Mouse (Mus musculus) neural tube, embryonic 11.5 days (tissue): ENCODE results near the gene Zfp687. TPM values are rescaled to one million over a fixed set of nuclear protein-coding genes. Genes with fewer than 3 reads are reported as not detected.

ENCODE experiments used
- ATAC-seq: fragments of 200-750 bp; cut with Nextera tagmentation; 2 replicates; pipeline ENCODE4 v1.8.0; 2017; ENCODE audit warnings: moderate number of reproducible peaks, mild to moderate bottlenecking, moderate TSS enrichment, moderate library complexity; ENCODE audit not compliant: insufficient read depth, low FRiP score, low TSS enrichment
- DNase-seq: peaks from one replicate; pipeline ENCODE4 v3.0.0-alpha.2; 2015; ENCODE audit warnings: low spot score
- H3K27ac ChIP-seq: fragments of 300-500 bp; sonication (generic); 2 replicates; pipeline ENCODE4 v1.5.1; 2014; ENCODE audit warnings: low read depth, mild to moderate bottlenecking, low read length
- H3K27me3 ChIP-seq: fragments of 300-500 bp; sonication (generic); 2 replicates; pipeline ENCODE4 v1.6.1; 2014; ENCODE audit warnings: mild to moderate bottlenecking, low read length, mixed read lengths; ENCODE audit not compliant: control insufficient read depth, insufficient read depth
- H3K36me3 ChIP-seq: fragments of 300-500 bp; sonication (generic); 2 replicates; pipeline ENCODE4 v1.6.1; 2014; ENCODE audit warnings: mild to moderate bottlenecking, low read length, moderate library complexity, mixed read lengths; ENCODE audit not compliant: control insufficient read depth, insufficient read depth
- H3K4me1 ChIP-seq: fragments of 300-500 bp; sonication (generic); 2 replicates; pipeline ENCODE4 v1.6.1; 2014; ENCODE audit warnings: low read length, mixed read lengths; ENCODE audit not compliant: control insufficient read depth, insufficient read depth
- H3K4me2 ChIP-seq: fragments of 300-500 bp; sonication (generic); 2 replicates; pipeline ENCODE4 v1.6.1; 2014; ENCODE audit warnings: low read depth, mild to moderate bottlenecking, moderate library complexity
- H3K4me3 ChIP-seq: fragments of 300-500 bp; sonication (generic); 2 replicates; pipeline ENCODE4 v1.5.1; 2014; ENCODE audit warnings: low read depth, low read length
- H3K9ac ChIP-seq: fragments of 300-500 bp; sonication (generic); 2 replicates; pipeline ENCODE4 v1.6.1; 2014; ENCODE audit warnings: mild to moderate bottlenecking, low read length
- H3K9me3 ChIP-seq: fragments of 300-500 bp; sonication (generic); 2 replicates; pipeline ENCODE4 v1.6.1; 2016; ENCODE audit warnings: low read length; ENCODE audit not compliant: control insufficient read depth
- WGBS: fragments of 180-500 bp; shearing (Covaris S2); extraction: QIAGEN DNeasy Blood & Tissue Kit; methylation state at CpG from one replicate; pipeline ENCODE4 v1.1.7; 2014; 5-methylcytosine and 5-hydroxymethylcytosine counted together
- polyA plus RNA-seq: library from polyadenylated mRNA; unstranded; fragments of >200 nt; fragmentation: Nextera tagmentation; extraction: Ambion mirVana; gene quantifications from 2 replicates; pipeline ENCODE4 v1.2.1, GENCODE M21; 2014

The Zfp687 gene
- polyA plus RNA-seq, 1 experiment from 2014 or later, result 27.6 TPM

DNA sequence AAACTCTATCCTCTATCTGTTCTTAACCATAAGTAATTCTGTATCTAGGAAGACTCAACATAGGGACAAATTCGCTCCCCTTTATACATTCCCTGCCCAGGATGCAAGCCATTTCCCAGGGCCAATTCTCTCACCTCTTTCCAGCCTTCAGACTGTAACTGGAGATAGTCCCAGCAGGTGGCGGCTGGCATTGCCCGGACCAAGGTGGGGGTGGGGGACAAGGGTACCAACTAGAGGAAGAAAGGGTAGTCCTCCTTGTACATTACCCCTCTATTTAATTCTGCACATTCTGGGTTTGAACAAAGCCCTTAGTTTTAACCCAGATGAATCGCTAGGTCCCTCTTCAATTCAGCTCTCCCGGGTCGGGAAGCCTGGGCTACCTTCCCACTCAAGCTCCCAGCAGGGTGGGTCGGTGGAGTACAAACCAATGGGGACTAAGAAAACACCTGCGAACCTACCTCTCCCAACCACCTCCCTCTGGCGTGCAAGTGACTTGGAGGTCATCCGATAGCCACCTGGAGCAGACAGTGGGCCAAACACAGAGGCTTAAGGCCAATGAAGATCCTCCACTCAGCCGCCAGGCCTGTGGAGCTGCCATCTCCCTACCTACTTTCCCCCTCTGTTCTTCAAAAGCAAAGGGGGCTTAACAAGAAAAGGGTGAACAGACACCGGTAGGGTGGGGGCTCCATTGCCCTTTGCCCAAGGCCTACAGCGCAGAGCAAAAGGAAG is 1.4 kb downstream of the Zfp687 start:
- Histone ChIP-seq H3K27me3 (no peaks in the 10 kb centered on the region), H3K36me3 (peaks cover 16% of the 10 kb centered on the region), H3K27ac (peak overlapping the region; percentile 68; the same call in 1 of the 2 replicates), H3K4me2 (peak overlapping the region; percentile 95), H3K9ac (peak overlapping the region; percentile 84), H3K4me3 (peak overlapping the region; percentile 92), H3K9me3 (no peaks in the 10 kb centered on the region), H3K4me1 (peaks cover 14% of the 10 kb centered on the region)
- ATAC-seq (no peak), DNase-seq (peak; percentile 24)
- WGBS, result 12% methylated on average over 13 of the region's 13 CpGs

DNA sequence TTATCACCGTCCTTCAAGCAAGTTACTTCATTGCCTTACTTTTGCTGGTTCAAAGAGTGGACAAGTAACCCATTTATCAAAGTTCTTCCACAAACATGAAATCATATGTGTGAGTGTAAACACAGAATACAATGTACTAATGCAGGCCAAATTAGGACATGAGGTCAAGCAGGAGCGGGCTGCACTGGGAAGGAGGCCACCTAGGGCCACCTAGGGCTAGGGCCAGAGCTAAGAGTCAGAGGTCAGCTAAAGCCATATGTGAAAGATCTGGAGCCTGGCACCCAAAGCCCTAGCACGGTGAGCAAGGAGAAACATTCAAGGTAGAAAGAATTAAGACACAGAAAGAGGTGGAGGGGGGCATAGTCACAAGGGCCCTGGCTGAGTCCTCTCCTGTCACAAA is 2.3 kb downstream of the Zfp687 start:
- Histone ChIP-seq H3K36me3 (peaks cover 23% of the 10 kb centered on the region), H3K27me3 (no peaks in the 10 kb centered on the region), H3K9ac (no peak overlapping the region), H3K4me2 (no peak overlapping the region), H3K9me3 (no peaks in the 10 kb centered on the region), H3K27ac (no peak overlapping the region), H3K4me1 (peaks cover 14% of the 10 kb centered on the region), H3K4me3 (no peak overlapping the region)
- no peak for ATAC-seq
- 81% methylated on average over 3 of the region's 3 CpGs for WGBS
- DNase-seq, result no peak

DNA sequence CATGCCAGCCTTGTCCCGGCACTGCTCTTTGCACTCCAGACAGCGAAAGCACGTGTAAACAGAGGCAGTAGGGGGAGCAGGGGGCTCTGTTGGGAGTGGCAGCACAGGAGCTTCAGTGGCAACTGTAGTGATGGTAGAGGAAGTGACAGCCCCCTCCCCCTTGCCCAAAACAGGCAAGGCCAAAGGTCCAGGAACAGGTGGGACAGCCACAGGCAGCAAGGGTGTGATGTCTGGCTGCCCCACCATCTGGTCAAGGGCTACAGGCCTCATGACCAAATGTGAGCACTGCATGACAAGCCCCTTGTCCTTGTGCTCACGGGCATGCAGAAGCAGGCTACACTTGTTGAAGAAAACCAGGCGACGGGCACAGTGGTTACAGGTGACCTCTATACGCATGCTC is 4.9 kb downstream of the Zfp687 start:
- H3K4me3 ChIP-seq, result no peak overlapping the region
- H3K36me3 ChIP-seq, result peaks cover 29% of the 10 kb centered on the region
- WGBS, result 84% methylated on average over 7 of the region's 7 CpGs
- H3K9me3 ChIP-seq, result no peaks in the 10 kb centered on the region
- no peak overlapping the region for H3K9ac ChIP-seq
- no peaks in the 10 kb centered on the region for H3K27me3 ChIP-seq
- DNase-seq, result no peak
- no peak overlapping the region for H3K27ac ChIP-seq
- no peak overlapping the region for H3K4me2 ChIP-seq
- ATAC-seq, result no peak
- peaks cover 10% of the 10 kb centered on the region for H3K4me1 ChIP-seq

DNA sequence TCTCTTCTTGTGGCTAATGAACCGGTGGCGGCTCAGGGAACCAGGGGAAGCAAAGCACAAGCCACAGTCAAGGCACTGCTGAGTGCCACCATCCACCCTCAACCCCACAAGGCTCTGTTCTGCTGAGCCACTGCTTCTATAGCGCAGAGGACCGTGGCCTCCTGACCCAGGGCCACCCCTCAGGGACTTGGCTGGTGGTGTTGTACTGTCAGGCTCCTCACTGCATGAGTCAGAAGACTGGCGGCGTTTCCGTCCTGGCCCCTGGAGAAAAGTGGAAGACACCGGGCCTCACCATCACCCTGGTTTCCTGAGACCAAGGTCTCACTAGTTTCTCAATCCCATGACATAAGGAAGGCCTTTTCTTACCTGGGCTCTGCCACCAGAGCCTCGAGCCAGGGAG is 7.5 kb downstream of the Zfp687 start:
- H3K9ac ChIP-seq, result no peak overlapping the region

DNA sequence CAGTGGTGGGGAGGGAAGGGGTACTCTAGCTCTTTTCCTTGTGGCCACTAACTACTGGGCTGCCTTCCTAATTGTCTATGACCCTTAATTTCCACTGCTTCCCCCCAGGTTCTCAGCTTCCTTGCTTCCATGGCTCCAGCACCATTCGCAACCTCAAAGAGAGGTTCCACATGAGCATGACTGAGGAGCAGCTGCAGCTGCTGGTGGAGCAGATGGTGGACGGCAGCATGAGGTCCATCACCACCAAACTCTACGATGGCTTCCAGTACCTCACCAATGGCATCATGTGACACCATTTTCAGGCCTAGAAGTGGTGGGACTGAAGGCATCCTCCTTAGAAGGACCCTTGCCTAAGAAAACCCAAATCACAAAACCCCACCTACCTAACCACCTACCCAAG is 9.6 kb downstream of the Zfp687 start:
- H3K9ac ChIP-seq, result no peak overlapping the region
- 88% methylated on average over 3 of the region's 3 CpGs for WGBS
- peaks cover 28% of the 10 kb centered on the region for H3K36me3 ChIP-seq
- no peaks in the 10 kb centered on the region for H3K9me3 ChIP-seq
- no peak overlapping the region for H3K27ac ChIP-seq
- no peak for DNase-seq
- no peak for ATAC-seq
- no peak overlapping the region for H3K4me3 ChIP-seq
- no peak overlapping the region for H3K4me2 ChIP-seq
- H3K27me3 ChIP-seq, result no peaks in the 10 kb centered on the region
- no peaks in the 10 kb centered on the region for H3K4me1 ChIP-seq

More for the DNA sequence above, 7.5 kb downstream of the Zfp687 start:
- H3K9me3 ChIP-seq, result no peaks in the 10 kb centered on the region
- 87% methylated on average over 9 of the region's 9 CpGs for WGBS
- peaks cover 36% of the 10 kb centered on the region for H3K36me3 ChIP-seq
- no peak overlapping the region for H3K27ac ChIP-seq
- no peaks in the 10 kb centered on the region for H3K27me3 ChIP-seq
- no peak overlapping the region for H3K4me2 ChIP-seq
- H3K4me1 ChIP-seq, result no peaks in the 10 kb centered on the region
- no peak for ATAC-seq
- DNase-seq, result no peak
- H3K4me3 ChIP-seq, result no peak overlapping the region

DNA sequence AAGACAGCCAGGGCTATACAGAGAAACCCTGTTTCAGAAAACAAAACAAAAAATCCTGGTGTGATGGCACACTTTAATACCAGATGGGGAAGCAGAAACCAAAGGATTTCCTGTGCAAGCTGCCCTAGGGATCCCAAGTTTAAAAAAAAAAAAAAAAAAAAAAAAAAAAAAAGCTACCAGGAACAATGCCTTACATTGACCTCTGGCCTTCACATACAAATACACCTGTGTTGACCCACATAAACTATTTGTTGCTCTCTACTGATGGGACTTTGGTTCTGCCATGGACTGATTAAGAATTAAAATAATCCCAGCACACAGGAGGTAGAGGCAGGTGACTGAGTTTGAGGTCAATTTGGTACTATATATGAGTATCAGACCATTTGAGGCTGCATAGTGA is 12.0 kb downstream of the Zfp687 start:
- H3K4me2 ChIP-seq, result no peak overlapping the region
- H3K36me3 ChIP-seq, result peaks cover 15% of the 10 kb centered on the region
- no peaks in the 10 kb centered on the region for H3K9me3 ChIP-seq
- DNase-seq, result no peak
- no peak overlapping the region for H3K9ac ChIP-seq
- no peak for ATAC-seq
- no peak overlapping the region for H3K27ac ChIP-seq
- H3K4me1 ChIP-seq, result no peaks in the 10 kb centered on the region
- H3K4me3 ChIP-seq, result no peak overlapping the region
- no peaks in the 10 kb centered on the region for H3K27me3 ChIP-seq

DNA sequence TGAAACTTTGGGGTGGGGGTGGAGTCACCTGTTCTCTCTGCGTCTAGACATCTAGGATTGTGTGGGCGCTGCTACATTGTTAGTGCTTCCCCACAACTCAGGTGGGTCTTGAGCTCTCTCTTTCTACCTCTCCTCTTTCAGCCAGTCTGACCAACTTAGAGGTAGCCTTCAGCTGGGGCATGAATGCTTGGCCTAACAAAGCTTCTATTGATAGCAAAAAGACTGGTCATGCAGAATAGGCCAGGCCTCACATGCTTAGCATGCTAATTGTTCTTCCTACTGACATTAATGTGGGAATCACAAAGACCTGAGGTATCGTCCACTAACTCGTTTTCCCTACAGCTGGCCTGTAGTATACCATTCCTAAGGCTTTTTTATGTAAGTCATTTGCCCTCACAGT is 12.7 kb downstream of the Zfp687 start:
- Histone ChIP-seq H3K9ac (no peak overlapping the region), H3K36me3 (peaks cover 9% of the 10 kb centered on the region), H3K27me3 (no peaks in the 10 kb centered on the region), H3K27ac (no peak overlapping the region), H3K4me3 (no peak overlapping the region), H3K9me3 (no peaks in the 10 kb centered on the region), H3K4me1 (no peaks in the 10 kb centered on the region), H3K4me2 (no peak overlapping the region)
- no peak for DNase-seq
- peak; percentile 81 for ATAC-seq
- 68% methylated on average over 4 of the region's 4 CpGs for WGBS

DNA sequence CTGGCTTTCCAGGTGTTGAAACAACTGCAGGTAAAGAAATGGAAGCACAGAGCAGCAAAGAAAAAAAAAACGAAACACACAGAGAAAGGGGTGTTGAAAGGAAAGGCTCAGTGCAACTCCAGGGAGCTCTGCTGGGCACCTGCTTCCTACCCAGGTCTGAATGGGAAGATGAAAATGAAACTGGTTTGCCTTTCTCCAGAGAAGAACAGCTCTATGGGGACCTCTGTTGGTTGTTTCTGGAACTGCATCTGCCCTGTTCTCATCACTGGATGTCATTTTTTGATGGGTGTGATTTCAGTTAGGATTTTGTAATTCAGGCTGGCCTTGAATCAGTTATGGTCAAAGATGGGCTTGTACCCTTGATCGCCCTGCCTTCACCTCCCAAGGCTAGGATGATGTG is 18.3 kb downstream of the Zfp687 start:
- Histone ChIP-seq H3K9me3 (no peaks in the 10 kb centered on the region), H3K36me3 (peaks cover 8% of the 10 kb centered on the region), H3K4me1 (no peaks in the 10 kb centered on the region), H3K27me3 (no peaks in the 10 kb centered on the region), H3K4me3 (no peak overlapping the region), H3K27ac (no peak overlapping the region), H3K9ac (no peak overlapping the region), H3K4me2 (no peak overlapping the region)
- 23% methylated on average over 2 of the region's 2 CpGs for WGBS
- ATAC-seq (no peak), DNase-seq (peak; percentile 74)

DNA sequence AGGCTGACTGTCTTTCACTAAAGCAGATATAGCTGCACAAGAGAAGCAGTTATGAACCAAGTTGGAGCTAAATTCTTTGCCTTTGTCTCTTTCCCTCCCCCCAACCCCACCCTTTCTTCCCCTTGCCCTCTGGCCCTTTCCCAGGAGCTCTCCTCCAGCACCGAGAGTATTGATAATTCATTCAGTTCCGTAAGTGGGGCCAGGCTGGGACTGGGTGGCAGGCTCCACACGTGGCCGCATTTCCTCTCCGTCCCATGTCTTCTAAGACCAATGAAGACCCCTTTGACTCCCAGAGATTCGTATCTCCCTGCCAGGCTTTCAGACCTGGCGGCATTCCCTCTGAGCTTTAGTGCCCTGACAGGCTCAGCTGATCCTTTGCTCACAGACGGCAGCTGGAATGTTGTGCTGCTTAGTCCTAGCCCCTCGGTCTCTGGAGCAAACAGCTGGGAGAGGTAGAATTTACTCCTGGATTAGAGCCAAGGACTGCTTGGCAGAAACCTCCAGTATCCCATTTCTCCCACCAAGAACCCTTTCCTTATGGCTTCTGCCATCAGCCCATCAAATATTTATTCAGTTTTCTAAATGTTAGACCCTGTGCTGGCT is 26.0 kb downstream of the Zfp687 start:
- H3K27ac ChIP-seq, result no peak overlapping the region
- H3K36me3 ChIP-seq, result peaks cover 6% of the 10 kb centered on the region
- ATAC-seq (no peak), DNase-seq (no peak)
- H3K9ac ChIP-seq, result no peak overlapping the region
- no peaks in the 10 kb centered on the region for H3K27me3 ChIP-seq
- no peak overlapping the region for H3K4me3 ChIP-seq
- H3K4me1 ChIP-seq, result no peaks in the 10 kb centered on the region
- 74% methylated on average over 9 of the region's 9 CpGs for WGBS
- no peaks in the 10 kb centered on the region for H3K9me3 ChIP-seq
- no peak overlapping the region for H3K4me2 ChIP-seq
